36 mouse cellular contexts compared by ENCODE assay signal in the genomic region with DNA sequence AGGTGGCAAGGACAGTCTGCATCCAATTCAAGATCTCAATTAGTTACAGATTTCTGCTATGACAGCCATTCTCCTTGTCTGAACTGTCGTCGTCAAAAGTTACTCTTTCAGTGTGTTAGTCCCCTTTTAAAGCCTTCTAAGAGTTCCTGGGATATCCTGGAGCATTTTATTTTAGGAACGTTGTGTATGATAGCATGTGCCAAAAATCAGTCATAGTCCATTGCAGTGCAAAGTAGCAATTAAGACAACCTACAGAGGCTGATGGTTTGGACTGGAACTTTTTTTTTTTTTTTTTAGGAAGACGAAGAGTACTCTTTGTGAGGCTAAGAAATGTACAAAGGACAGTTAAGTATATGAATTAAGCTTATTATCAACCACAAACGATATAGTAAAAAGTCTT. TPM values are rescaled to one million over a fixed set of nuclear protein-coding genes. Genes with fewer than 3 reads are reported as not detected.
"Had no signal": no experiment of that assay in that cellular context is flagged by ENCODE, and none has a peak within 500 bp of the region (broad histone marks: within the 10 kb centered on the region; RNA-seq: fewer than 3 reads in every experiment).

Gene Phex, minus strand, starts transcription at position 101 of the 400 bp plus-strand sequence.

- H3K4me3 ChIP-seq: heart, adult 2 months; heart, embryonic 10.5 days; heart, embryonic 12.5 days; heart, embryonic 13.5 days; heart, embryonic 15.5 days; hindbrain, embryonic 10.5 days; hindbrain, embryonic 12.5 days; hindbrain, embryonic 13.5 days; hindbrain, embryonic 15.5 days; intestine, embryonic 15.5 days; kidney, embryonic 15.5 days; layer of hippocampus, adult 2 months had no signal

- H3K27me3 ChIP-seq: heart, embryonic 12.5 days; heart, embryonic 13.5 days; heart, embryonic 15.5 days; hindbrain, embryonic 12.5 days; hindbrain, embryonic 13.5 days; hindbrain, embryonic 15.5 days; intestine, embryonic 15.5 days had no signal

- H3K27ac ChIP-seq: heart, adult 2 months; heart, embryonic 10.5 days; heart, embryonic 13.5 days; heart, embryonic 15.5 days; hindbrain, embryonic 10.5 days; hindbrain, embryonic 12.5 days; hindbrain, embryonic 13.5 days; hindbrain, embryonic 14.5 days; hindbrain, embryonic 15.5 days; hindbrain, postnatal 0 days; intestine, embryonic 15.5 days; kidney, embryonic 15.5 days; kidney, postnatal 0 days; layer of hippocampus, adult 2 months had no signal

- H3K9me3 ChIP-seq: heart, embryonic 10.5 days; heart, embryonic 12.5 days; heart, embryonic 13.5 days; heart, embryonic 15.5 days; hindbrain, embryonic 10.5 days; hindbrain, embryonic 12.5 days; hindbrain, embryonic 13.5 days; hindbrain, embryonic 15.5 days; intestine, embryonic 15.5 days; kidney, embryonic 15.5 days had no signal

- H3K36me3 ChIP-seq: heart, embryonic 10.5 days; heart, embryonic 12.5 days; heart, embryonic 13.5 days; heart, embryonic 15.5 days; hindbrain, embryonic 10.5 days; hindbrain, embryonic 12.5 days; hindbrain, embryonic 13.5 days; hindbrain, embryonic 15.5 days; intestine, embryonic 15.5 days; kidney, embryonic 15.5 days had no signal

- H3K9ac ChIP-seq: heart, embryonic 12.5 days; heart, embryonic 13.5 days; heart, embryonic 15.5 days; hindbrain, embryonic 12.5 days; hindbrain, embryonic 13.5 days; hindbrain, embryonic 14.5 days; hindbrain, embryonic 15.5 days; intestine, embryonic 15.5 days; kidney, embryonic 15.5 days had no signal

- H3K4me2 ChIP-seq: heart, embryonic 11.5 days; heart, embryonic 12.5 days; heart, embryonic 13.5 days; heart, embryonic 15.5 days; hindbrain, embryonic 12.5 days; hindbrain, embryonic 13.5 days; hindbrain, embryonic 14.5 days; hindbrain, embryonic 15.5 days; intestine, embryonic 15.5 days; kidney, embryonic 15.5 days had no signal

- ATAC-seq: hindbrain, embryonic 16.5 days; hindbrain, postnatal 0 days; inflammation-experienced regulatory T-cells, adult 6 months; intestine, embryonic 15.5 days; intestine, embryonic 16.5 days; intestine, postnatal 0 days had no signal

- H3K4me1 ChIP-seq: heart, embryonic 10.5 days; heart, embryonic 12.5 days; heart, embryonic 13.5 days; heart, embryonic 15.5 days; hindbrain, embryonic 10.5 days; hindbrain, embryonic 12.5 days; hindbrain, embryonic 13.5 days; hindbrain, embryonic 15.5 days; intestine, embryonic 15.5 days; kidney, embryonic 15.5 days had no signal

- DNase-seq: heart, adult 2 months; heart, postnatal 10 days; heart, postnatal 14 days; heart, postnatal 36 days; heart, postnatal 4 days; kidney, adult 11 months; kidney, adult 18-20 months; kidney, adult 2 months; kidney, adult 8-10 months; kidney, adult 9 months; kidney, postnatal 10 days; kidney, postnatal 14 days; kidney, postnatal 25 days; kidney, postnatal 36 days; kidney, postnatal 4 days; layer of hippocampus, adult 9-11 months had no signal

RNA-seq across cellular contexts. Expression of gene Phex, which starts in this region (rescaled TPM):
- polyA plus RNA-seq: intestine, postnatal 0 days; kidney, adult 2 months; large intestine, adult 2 months had no signal
